Mouse (Mus musculus) kidney, postnatal 0 days (tissue): ENCODE results near the gene Gm11232. TPM values are rescaled to one million over a fixed set of nuclear protein-coding genes. Genes with fewer than 3 reads are reported as not detected.

Source experiments
- ATAC-seq: fragments of 200-750 bp; cut with Nextera tagmentation; replicated peaks from 2 replicates; pipeline ENCODE4 v1.8.0; 2017; ENCODE audit warnings: low read depth, moderate number of reproducible peaks, moderate TSS enrichment, moderate library complexity; ENCODE audit not compliant: low FRiP score
- DNase-seq: peaks from one replicate; pipeline ENCODE4 v3.0.0-alpha.2; 2016; ENCODE audit warnings: low spot score
- H3K27ac ChIP-seq: fragments of 300-500 bp; sonication (generic); 2 replicates; pipeline ENCODE4 v1.5.1; 2014; ENCODE audit warnings: mild to moderate bottlenecking
- H3K27me3 ChIP-seq: fragments of 300-500 bp; sonication (generic); 2 replicates; pipeline ENCODE4 v1.6.1; 2014; ENCODE audit warnings: low read length, mixed read lengths; ENCODE audit not compliant: insufficient read depth
- H3K36me3 ChIP-seq: fragments of 300-500 bp; sonication (generic); 2 replicates; pipeline ENCODE4 v1.6.1; 2014; ENCODE audit warnings: low read length, mixed read lengths; ENCODE audit not compliant: insufficient read depth
- H3K4me1 ChIP-seq: fragments of 300-500 bp; sonication (generic); replicated peaks from 2 replicates; pipeline ENCODE4 v1.6.1; 2014; ENCODE audit warnings: antibody characterized with exemption, low read length, mixed read lengths; ENCODE audit not compliant: insufficient read depth
- H3K4me2 ChIP-seq: fragments of 300-500 bp; sonication (generic); 2 replicates; pipeline ENCODE4 v1.6.1; 2014; ENCODE audit warnings: mild to moderate bottlenecking, low read length, moderate library complexity, mixed read lengths
- H3K4me3 ChIP-seq: fragments of 300-500 bp; sonication (generic); replicated peaks from 2 replicates; pipeline ENCODE4 v1.5.1; 2014; ENCODE audit warnings: low read depth, low read length
- H3K9ac ChIP-seq: fragments of 300-500 bp; sonication (generic); 2 replicates; pipeline ENCODE4 v1.6.1; 2014; ENCODE audit warnings: low read depth, low read length
- H3K9me3 ChIP-seq: fragments of 300-500 bp; sonication (generic); replicated peaks from 2 replicates; pipeline ENCODE4 v1.6.1; 2016; ENCODE audit warnings: low read length, inconsistent platforms, mixed read lengths
- CTCF ChIP-seq: IDR thresholded peaks from 2 replicates; pipeline ENCODE4 v1.5.1; 2016; ENCODE audit warnings: antibody characterized with exemption, low read depth, mild to moderate bottlenecking, moderate library complexity
- WGBS: fragments of 180-500 bp; shearing (Covaris S2); extraction: QIAGEN DNeasy Blood & Tissue Kit; methylation state at CpG from one replicate; pipeline ENCODE4 v1.1.7; 2014; 5-methylcytosine and 5-hydroxymethylcytosine counted together
- polyA plus RNA-seq: library from polyadenylated mRNA; unstranded; fragments of >200 nt; fragmentation: Nextera tagmentation; extraction: Ambion mirVana; gene quantifications from 2 replicates; pipeline ENCODE4 v1.2.1, GENCODE M21; 2015

Gene Gm11232
- polyA plus RNA-seq, 1 experiment from 2014 or later, result 3.5 TPM

DNA sequence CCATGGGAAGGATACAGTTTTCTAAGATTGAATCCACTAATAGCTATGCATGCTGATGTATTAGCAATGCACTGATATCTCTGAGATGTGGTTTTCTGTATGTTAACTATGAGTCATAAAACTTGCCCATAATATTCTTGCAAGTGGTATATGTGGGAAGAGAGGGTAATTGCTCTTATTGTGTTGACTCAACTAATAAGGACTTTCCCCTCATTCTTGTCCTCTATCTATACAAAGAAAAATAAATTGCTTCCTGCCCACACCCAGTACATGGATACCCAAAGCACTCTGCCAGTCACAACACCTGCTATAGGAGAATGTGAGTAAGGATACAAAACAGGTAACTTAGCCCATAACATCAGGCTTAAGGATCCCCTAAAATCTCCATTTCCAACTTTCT lies 21.2 kb downstream of the Gm11232 start:
- H3K4me2 ChIP-seq, result no peak overlapping the region
- no peaks in the 10 kb centered on the region for H3K4me1 ChIP-seq
- DNase-seq (no peak), ATAC-seq (no peak)
- no peak overlapping the region for H3K27ac ChIP-seq
- no peak overlapping the region for H3K9ac ChIP-seq
- no peak for TF ChIP-seq CTCF
- H3K36me3 ChIP-seq, result no peaks in the 10 kb centered on the region
- no peak overlapping the region for H3K4me3 ChIP-seq
- H3K27me3 ChIP-seq, result no peaks in the 10 kb centered on the region
- no peaks in the 10 kb centered on the region for H3K9me3 ChIP-seq

DNA sequence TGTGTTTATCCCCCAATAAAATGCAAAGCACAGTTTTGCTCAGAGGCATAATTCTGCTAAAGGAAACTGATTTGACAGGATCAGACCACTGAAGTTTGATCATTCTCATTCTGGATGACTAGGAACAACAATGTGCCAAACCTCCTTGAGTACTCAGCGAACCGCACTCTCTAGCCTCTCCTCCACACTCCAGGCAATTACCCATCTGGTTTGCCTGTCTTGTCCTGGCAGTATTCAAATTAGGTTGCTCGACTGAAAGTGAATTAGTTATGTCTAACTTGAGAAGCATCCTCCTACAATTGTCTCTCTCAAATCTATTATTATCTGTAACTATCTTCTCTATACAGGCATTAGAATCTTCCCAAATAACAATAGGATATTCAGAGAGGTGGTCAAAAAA lies 22.5 kb downstream of the Gm11232 start:
- WGBS, result 62% methylated on average over 3 of the region's 3 CpGs
- ATAC-seq (no peak), DNase-seq (no peak)
- Histone ChIP-seq H3K36me3 (no peaks in the 10 kb centered on the region), H3K27ac (no peak overlapping the region), H3K4me1 (no peaks in the 10 kb centered on the region), H3K9ac (no peak overlapping the region), H3K4me2 (no peak overlapping the region), H3K27me3 (no peaks in the 10 kb centered on the region), H3K9me3 (no peaks in the 10 kb centered on the region), H3K4me3 (no peak overlapping the region)
- TF ChIP-seq CTCF, result no peak

GRCm38 (mm10) chr4:71729401-71729800 lies 28.4 kb downstream of the Gm11232 start:
- Histone ChIP-seq H3K36me3 (no peaks in the 10 kb centered on the region), H3K27ac (no peak overlapping the region), H3K27me3 (no peaks in the 10 kb centered on the region), H3K9me3 (no peaks in the 10 kb centered on the region), H3K4me1 (no peaks in the 10 kb centered on the region), H3K4me3 (no peak overlapping the region), H3K4me2 (no peak overlapping the region), H3K9ac (no peak overlapping the region)
- no peak for DNase-seq
- no peak for TF ChIP-seq CTCF
- no peak for ATAC-seq

GRCm38 (mm10) chr4:71727611-71728010 lies 30.2 kb downstream of the Gm11232 start:
- Histone ChIP-seq H3K9ac (no peak overlapping the region), H3K4me1 (no peaks in the 10 kb centered on the region), H3K4me2 (no peak overlapping the region), H3K27me3 (no peaks in the 10 kb centered on the region), H3K9me3 (no peaks in the 10 kb centered on the region), H3K4me3 (no peak overlapping the region), H3K36me3 (no peaks in the 10 kb centered on the region), H3K27ac (no peak overlapping the region)
- WGBS, result 55% methylated on average over 2 of the region's 2 CpGs
- peak; percentile 16 for DNase-seq
- ATAC-seq, result no peak
- TF ChIP-seq CTCF, result no peak

GRCm38 (mm10) chr4:71727056-71727455 lies 30.7 kb downstream of the Gm11232 start:
- H3K9ac ChIP-seq, result no peak overlapping the region
- H3K27ac ChIP-seq, result no peak overlapping the region
- ATAC-seq, result no peak
- no peaks in the 10 kb centered on the region for H3K36me3 ChIP-seq
- no peak for TF ChIP-seq CTCF
- no peaks in the 10 kb centered on the region for H3K9me3 ChIP-seq
- H3K4me3 ChIP-seq, result no peak overlapping the region
- no peak for DNase-seq
- H3K4me1 ChIP-seq, result no peaks in the 10 kb centered on the region
- 74% methylated on average over 4 of the region's 4 CpGs for WGBS
- H3K4me2 ChIP-seq, result no peak overlapping the region
- no peaks in the 10 kb centered on the region for H3K27me3 ChIP-seq

DNA sequence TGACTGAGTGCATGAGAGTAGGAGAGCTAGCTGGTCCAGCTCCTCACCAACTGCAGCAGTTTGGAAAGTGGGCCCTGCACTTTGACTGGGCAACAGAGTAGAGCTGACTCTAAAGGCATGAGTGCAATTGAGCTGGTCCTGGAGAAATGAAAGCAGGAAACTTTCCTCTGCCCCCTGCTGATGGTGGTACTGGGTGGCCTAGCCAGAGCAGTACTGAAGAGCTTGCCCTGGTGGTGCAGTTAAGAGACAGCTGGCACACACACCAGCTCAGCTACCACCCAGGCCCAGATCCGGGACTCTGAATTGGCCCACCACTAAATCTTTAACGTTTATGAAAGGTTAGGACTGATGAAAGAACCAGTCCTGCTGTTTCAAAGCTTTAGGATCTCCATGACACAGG lies 31.9 kb downstream of the Gm11232 start:
- Histone ChIP-seq H3K36me3 (no peaks in the 10 kb centered on the region), H3K9ac (no peak overlapping the region), H3K27me3 (no peaks in the 10 kb centered on the region), H3K27ac (no peak overlapping the region), H3K4me3 (no peak overlapping the region), H3K9me3 (no peaks in the 10 kb centered on the region), H3K4me1 (no peaks in the 10 kb centered on the region), H3K4me2 (no peak overlapping the region)
- ATAC-seq (no peak; the same call in 1 of the 2 replicates), DNase-seq (no peak)
- 42% methylated on average over 2 of the region's 2 CpGs for WGBS
- TF ChIP-seq CTCF, result no peak
